Mouse (Mus musculus) olfactory bulb, adult 2 months (tissue): ENCODE data around the gene Clic6.

Experiments used
- CTCF ChIP-seq: fragments of 200-500 bp; IDR thresholded peaks from 2 replicates; pipeline ENCODE4 v1.5.1; 2012; ENCODE audit warnings: low read depth, mild to moderate bottlenecking, low read length, moderate library complexity; ENCODE audit not compliant: insufficient read depth
- POLR2A ChIP-seq: fragments of 200-500 bp; IDR thresholded peaks from 2 replicates; pipeline ENCODE4 v1.6.1; 2012; ENCODE audit warnings: mild to moderate bottlenecking, low read depth, low read length, moderate library complexity; ENCODE audit not compliant: insufficient read depth

DNA sequence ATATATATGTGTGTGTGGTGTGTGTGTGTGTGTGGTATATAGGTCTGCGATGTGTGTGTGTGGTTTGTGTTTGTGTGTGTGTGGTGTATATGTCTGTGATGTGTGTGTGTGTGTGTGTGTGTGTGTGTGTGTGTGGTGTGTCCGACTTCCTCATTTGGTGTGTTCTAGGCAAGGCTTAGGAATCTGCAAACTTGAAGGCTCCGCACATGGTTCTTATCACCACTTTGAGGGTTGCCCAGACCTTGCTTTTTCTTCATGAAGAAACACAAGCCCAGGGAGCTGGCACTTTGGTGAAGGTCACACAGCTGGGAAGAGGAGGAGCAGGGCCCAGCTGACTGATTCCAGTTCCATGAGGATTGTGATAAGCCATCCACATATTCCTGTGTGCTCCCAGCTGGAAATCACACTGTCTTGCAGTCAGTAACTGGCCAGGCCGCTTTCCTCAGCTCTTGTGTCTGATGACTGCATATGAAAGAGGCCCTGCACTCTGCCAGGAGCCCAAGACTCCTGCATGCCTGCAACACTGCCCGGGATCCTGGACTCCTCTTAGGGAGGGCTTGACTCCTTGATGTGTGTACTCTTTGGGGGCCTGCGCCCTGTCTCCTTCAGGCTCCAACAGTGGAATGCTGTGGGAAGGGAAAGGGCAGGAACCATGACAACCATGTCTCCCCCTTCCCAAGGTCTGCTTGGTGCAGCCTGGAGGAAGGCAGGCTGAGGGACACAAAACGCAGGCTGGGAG is 93.5 kb downstream of the Clic6 start:
- TF ChIP-seq CTCF: no peak
- no peak for TF ChIP-seq POLR2A
